Mouse (Mus musculus) myocyte (in vitro differentiated cells): ENCODE data around the gene Scp2d1.

Experiments used
- CEBPB ChIP-seq: IDR thresholded peaks from 2 replicates; pipeline ENCODE4 v1.6.1; 2011; ENCODE audit warnings: mild to moderate bottlenecking, moderate library complexity; ENCODE audit not compliant: poor library complexity, insufficient read depth, severe bottlenecking
- E2F4 ChIP-seq: IDR thresholded peaks from one replicate; pipeline ENCODE4 v1.6.1; 2011; ENCODE audit warnings: mild to moderate bottlenecking, control low read depth, moderate library complexity; ENCODE audit not compliant: insufficient read depth
- MYOD1 ChIP-seq, 3 experiments: IDR thresholded peaks; one replicate each; pipeline ENCODE4 v1.6.1; 2011; ENCODE audit warnings: control low read depth in 2 of 3, low read depth in 2 of 3, mild to moderate bottlenecking in 2 of 3, moderate library complexity in 1 of 3; ENCODE audit not compliant: insufficient read length in 2 of 3, control insufficient read depth in 1 of 3
- MYOG ChIP-seq, 3 experiments: IDR thresholded peaks; one replicate each; pipeline ENCODE4 v1.6.1; 2011; ENCODE audit warnings: control low read depth in 2 of 3, low read depth in 2 of 3, mild to moderate bottlenecking in 2 of 3; ENCODE audit not compliant: insufficient read length in 2 of 3, control insufficient read depth in 1 of 3, insufficient read depth in 1 of 3
- POLR2A ChIP-seq: IDR thresholded peaks from one replicate; pipeline ENCODE4 v1.6.1; 2011; ENCODE audit warnings: low read depth, mild to moderate bottlenecking, control low read depth, moderate library complexity; ENCODE audit not compliant: insufficient read length
- REST ChIP-seq: IDR thresholded peaks from one replicate; pipeline ENCODE4 v1.6.1; 2011; ENCODE audit warnings: mild to moderate bottlenecking, control low read depth, moderate library complexity; ENCODE audit not compliant: insufficient read depth, insufficient read length
- USF1 ChIP-seq: IDR thresholded peaks from one replicate; pipeline ENCODE4 v1.6.1; 2011; ENCODE audit warnings: low read depth, mild to moderate bottlenecking, control low read depth, moderate library complexity

DNA sequence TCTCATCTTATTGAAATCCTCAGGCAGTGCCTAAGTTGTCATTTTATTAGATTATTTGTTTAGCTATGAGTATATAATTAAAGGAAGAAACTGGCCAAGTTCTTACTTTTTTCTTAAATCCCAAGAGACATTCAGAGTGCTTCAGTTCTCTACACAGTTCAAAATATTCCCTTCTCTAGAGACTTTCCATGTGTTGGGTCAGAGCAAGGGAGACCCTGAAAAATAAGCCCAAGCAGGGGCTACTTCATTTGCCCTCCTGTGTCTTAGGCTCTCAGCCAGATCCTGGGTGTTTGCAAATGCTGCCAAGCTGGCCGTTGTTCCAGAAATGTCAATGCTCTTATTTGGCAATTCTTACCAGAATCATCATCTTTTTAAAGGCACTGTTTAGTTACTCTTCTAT is 40.3 kb upstream of the Scp2d1 start:
- TF ChIP-seq POLR2A (no peak), USF1 (no peak), MYOG (IDR thresholded peaks at IDR 0.05; ENCODE audit: control insufficient read depth in 1 of 3, insufficient read depth in 1 of 3, insufficient read length in 2 of 3, low read depth in 2 of 3) (no peak), REST (no peak), E2F4 (no peak), MYOD1 (IDR thresholded peaks at IDR 0.05; ENCODE audit: control insufficient read depth in 1 of 3, insufficient read length in 2 of 3, low read depth in 2 of 3) (no peak), CEBPB (no peak)
